Mouse (Mus musculus): ENCODE results near the gene Card14.
"Not testable (repeated sequence)": the region's sequence is repeated elsewhere in the genome, so short reads cannot be mapped to it uniquely, and the experiment has no call there.

The Card14 gene

GRCm38 (mm10) chr11:119362769-119363533, 55.4 kb downstream of the Card14 start:
- DNase-seq, result no peak

- peak; percentile 46 for DNase-seq
Measured at GRCm38 (mm10) chr11:119363534-119364145, 56.1 kb downstream of the Card14 start.

GRCm38 (mm10) chr11:119375425-119375824, 67.9 kb downstream of the Card14 start:
- no peak for DNase-seq

- no peak for DNase-seq
Measured at GRCm38 (mm10) chr11:119377326-119377725, 69.8 kb downstream of the Card14 start.

GRCm38 (mm10) chr11:119378551-119378950, 71.0 kb downstream of the Card14 start:
- DNase-seq, result no peak

GRCm38 (mm10) chr11:119381631-119382337, 74.2 kb downstream of the Card14 start:
- DNase-seq, result no peak

GRCm38 (mm10) chr11:119382338-119382850, 74.8 kb downstream of the Card14 start:
- DNase-seq, result no peak

GRCm38 (mm10) chr11:119384904-119385303, 77.3 kb downstream of the Card14 start:
- no peak for DNase-seq

GRCm38 (mm10) chr11:119386306-119386705, 78.7 kb downstream of the Card14 start:
- DNase-seq, result no peak

- not testable (repeated sequence) for DNase-seq
Measured at GRCm38 (mm10) chr11:119387273-119387672, 79.7 kb downstream of the Card14 start.

GRCm38 (mm10) chr11:119389851-119390270, 82.3 kb downstream of the Card14 start:
- DNase-seq, result peak; percentile 79

GRCm38 (mm10) chr11:119390271-119391231, 83.0 kb downstream of the Card14 start:
- DNase-seq, result peak; percentile 76

- DNase-seq, result no peak
Measured at GRCm38 (mm10) chr11:119391386-119392000, 83.9 kb downstream of the Card14 start.

- DNase-seq, result peak; percentile 86
Measured at GRCm38 (mm10) chr11:119392001-119392614, 84.5 kb downstream of the Card14 start.

GRCm38 (mm10) chr11:119392800-119393482, 85.4 kb downstream of the Card14 start, which contains the start of gene Rnf213:
TSS of gene Rnf213 (plus strand) at chr11:119393100.
- DNase-seq, result peak; percentile 69

GRCm38 (mm10) chr11:119393483-119393804, 85.9 kb downstream of the Card14 start:
- DNase-seq, result no peak

- DNase-seq, result no peak
Measured at GRCm38 (mm10) chr11:119394210-119394609, 86.6 kb downstream of the Card14 start.
